Mouse (Mus musculus) adrenal gland, adult (tissue): ENCODE measurements around the gene Frs2.
"Not testable (repeated sequence)": the region's sequence is repeated elsewhere in the genome, so short reads cannot be mapped to it uniquely, and the experiment has no call there.

Experiments
- DNase-seq, 2 experiments: peaks; one replicate each; pipeline ENCODE4 v3.0.0; 2022 to 2023; ENCODE audit warnings: low spot score in 1 of 2; ENCODE audit not compliant: inconsistent age in 2 of 2

The Frs2 gene

GRCm38 (mm10) chr10:117147463-117148360 lies 622 bp downstream of the Frs2 start:
- DNase-seq = peak in 1 of 2 experiments; percentile 80

DNA sequence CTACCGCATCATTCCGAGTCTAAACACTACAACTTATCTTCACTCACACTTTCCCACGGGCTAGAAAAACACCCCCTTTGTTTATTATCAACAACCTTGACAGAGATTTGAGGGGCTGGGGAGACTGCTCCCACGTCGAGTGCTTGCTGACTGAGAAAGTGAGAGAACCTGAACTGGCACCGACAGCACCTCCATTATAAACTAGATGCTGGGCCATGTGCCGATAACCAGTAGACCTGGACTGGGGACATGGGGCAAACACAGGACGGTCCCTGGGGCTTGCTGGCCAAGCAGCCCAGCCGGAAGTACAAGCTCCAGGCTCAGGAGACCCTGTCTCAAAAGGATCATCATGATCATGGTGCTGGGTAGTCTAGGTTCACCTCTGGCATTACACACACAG lies 1.9 kb downstream of the Frs2 start:
- peak in 1 of 2 experiments; percentile 56 for DNase-seq

DNA sequence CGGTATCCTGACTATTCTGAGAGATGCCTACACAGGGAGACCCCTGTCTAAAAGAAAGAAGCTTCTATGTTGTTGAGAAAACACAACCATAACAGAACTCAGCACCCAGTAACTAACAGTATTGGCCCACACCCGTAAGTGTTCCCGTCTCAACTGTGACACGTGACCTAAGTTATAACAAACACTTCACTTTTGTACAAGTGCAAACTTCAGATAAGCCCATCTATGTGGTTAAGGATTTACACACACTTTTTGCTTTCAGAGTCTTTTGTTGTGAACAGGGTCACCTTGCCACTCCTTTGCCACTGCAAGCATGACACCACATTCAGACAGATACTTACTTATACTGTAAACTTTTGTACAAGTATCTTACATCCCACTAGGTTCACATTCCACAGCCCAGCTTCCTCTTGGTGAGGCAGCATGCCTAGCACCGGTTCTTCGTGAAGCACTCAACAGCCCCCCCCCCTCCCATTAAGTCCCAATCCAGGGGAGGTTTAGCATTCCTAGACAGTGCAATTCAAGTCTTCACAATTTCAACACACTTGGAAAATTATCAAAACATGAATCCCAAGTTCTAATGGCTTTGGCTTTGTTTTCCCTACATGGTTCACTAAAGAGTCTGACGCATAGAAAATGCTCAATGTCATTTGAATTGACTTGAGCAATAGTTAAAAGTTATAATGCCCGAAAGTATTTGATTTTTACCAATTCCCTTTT lies 2.6 kb downstream of the Frs2 start:
- DNase-seq = peak in 1 of 2 experiments; percentile 58

DNA sequence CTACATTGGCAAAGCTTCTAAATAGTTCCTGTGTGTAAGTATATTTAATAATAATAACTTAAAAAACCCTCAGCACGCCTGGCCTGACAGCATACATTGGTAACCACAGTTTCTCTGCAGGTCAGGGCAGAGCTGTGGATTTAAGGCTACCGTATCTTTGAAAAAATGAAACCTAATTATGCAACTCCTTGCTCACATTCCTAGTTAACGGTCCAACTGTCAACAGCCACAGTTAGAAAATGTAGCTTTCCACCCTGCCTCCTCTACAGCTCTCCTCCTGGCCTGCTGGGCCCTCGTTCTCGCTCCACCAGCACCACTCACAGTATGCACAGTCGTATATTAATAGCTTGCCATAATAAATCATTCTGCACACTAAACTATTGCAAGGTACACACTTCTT lies 3.7 kb downstream of the Frs2 start:
- peak in 1 of 2 experiments; percentile 66 for DNase-seq

DNA sequence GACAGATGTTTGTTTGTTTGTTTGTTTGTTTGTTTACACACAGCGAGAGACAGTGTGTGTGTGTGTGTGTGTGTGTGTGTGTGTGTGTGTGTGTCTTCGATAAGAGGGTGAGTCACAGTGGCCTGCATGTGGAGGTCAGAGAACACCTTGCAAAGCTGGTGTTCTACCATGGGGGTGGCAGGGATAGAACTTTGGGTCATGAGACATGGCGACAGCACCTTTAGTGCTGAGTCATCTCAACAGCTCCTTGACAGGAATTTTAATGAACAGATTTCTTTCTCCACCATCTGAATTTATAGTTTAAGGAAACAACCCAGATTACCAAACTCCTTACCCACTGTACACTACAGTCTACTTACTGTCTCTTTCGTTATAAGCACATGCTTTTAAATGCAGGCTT lies 4.3 kb downstream of the Frs2 start:
- no peak for DNase-seq

DNA sequence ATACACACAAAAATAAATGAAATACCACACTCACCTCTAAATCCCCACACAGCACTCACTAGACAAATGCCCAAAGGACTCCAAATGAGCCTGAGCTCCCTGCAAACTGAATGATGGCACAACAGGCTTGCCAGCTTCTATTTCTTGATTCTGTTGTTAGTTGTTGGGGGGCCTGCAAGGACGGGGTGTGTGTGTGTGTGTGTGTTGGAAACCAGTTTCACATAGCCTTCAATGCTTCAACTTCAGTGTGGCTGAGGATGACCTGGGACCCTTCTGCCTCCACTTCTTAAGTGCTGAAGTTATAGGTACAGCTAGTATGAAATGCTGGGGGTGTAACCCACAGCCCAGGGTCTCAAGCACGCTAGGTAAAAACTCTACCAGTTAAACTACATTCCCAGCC lies 5.0 kb downstream of the Frs2 start:
- no peak for DNase-seq

DNA sequence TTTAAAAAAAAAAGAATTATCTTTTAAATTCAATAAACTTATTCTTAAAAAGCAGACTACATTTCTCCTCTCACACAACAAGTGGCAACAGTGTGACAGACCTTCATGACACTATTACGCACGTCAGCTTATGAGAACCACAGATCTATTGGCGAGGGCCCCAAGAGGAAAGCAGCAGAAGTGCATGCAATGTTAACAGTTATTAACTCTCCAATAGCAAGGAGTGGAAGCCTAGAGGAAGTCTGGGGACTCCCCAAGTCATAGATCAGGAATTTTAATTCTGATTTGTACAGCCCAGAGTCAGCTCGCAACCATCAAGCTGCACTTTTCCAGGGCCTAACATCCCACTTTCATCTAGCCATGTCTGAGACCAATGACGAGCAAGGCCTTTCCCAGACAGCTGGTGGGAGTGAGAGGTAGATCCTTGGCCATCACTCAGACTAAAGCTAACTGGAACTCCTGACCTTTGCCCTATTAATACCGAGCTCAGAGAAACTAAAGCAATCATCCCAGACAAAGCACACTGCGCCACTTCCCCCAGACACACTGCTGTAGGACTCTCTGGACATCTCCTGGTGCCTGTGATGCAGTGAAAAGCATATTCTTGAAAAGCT lies 6.3 kb downstream of the Frs2 start:
- DNase-seq = peak in 1 of 2 experiments; percentile 38

GRCm38 (mm10) chr10:117131506-117131905 lies 16.8 kb downstream of the Frs2 start:
- not testable (repeated sequence) for DNase-seq

DNA sequence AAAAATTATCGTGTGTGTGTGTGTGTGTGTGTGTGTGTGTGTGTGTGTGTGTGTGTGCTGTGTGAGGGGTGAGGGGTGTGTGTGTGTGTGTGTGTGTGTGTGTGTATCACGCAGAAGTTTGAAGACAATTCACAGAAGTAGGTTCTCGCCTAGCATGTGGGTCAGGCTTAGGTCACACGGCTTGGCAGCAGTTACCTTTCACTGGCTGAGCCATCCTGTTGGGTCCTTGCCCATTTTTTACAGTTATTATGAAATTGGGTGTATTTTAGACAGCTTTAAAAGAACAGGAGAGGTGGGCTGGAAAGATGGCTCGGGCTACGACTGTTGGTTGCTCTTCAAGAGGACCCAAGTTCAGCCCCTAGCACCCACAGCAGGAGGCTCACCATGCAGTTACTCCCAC lies 18.3 kb downstream of the Frs2 start:
- DNase-seq = peak; percentile 76 to 93

GRCm38 (mm10) chr10:117128693-117129092 lies 19.6 kb downstream of the Frs2 start:
- no peak for DNase-seq

- DNase-seq = no peak
These were observed 20.9 kb downstream of the Frs2 start for GRCm38 (mm10) chr10:117127480-117127879.

DNA sequence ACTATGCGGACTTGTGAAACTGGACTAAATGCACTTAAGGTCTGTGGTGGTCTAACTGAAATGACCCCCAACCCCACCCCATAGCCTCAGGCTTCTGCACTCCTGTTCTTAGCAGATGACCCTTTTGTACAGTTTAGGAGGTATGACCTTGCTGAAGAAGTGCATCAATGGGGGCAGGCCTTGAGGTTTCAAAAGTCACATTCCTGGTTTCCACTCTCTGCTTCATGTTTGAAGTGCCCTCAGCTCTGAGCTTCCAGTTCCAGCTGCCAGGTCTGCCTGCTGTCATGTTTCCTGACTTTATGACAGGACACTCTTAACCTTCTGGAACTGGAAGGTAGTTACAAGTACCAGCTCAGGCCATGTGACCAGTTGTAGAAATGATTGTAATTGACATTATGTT lies 21.6 kb downstream of the Frs2 start:
- peak; percentile 41 to 72 for DNase-seq

DNA sequence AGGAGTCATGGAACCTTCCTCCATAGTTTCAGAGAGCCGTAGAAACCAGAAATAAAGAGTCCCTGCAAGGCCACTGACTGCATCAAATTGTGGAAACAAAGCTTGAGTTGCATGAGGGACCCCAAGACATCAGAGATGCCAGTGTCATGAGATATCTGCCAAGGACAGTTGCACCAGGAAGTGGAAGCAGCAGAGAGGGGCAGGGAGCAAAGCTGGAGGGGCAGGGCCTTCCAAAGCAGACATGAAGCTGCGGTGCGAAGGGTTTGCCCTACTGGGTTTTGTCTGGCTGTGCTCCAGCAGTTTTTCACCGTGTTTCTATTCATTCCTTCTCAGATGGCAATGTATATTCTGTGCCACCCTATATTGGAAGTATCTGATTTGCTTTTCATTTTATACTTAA lies 22.1 kb downstream of the Frs2 start:
- peak in 1 of 2 experiments; percentile 74 for DNase-seq

DNA sequence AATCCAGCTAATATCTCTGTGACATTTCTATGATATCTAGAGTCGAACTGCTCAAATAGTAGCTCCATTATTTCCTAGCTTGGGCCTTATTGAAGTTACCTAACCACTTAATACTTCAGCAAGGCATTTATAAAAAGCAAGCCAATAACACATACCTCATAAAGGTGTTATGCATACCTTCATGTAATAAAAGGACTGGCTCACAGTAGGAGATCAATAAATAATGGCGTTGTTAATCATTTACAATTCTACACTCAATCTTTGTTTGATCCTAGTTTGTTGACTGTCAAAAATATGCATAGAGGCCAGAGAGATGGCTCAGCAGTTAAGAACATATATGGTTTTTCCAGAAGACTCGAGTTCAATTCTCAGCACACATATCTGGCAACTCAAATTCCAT lies 26.9 kb downstream of the Frs2 start:
- DNase-seq = no peak

DNA sequence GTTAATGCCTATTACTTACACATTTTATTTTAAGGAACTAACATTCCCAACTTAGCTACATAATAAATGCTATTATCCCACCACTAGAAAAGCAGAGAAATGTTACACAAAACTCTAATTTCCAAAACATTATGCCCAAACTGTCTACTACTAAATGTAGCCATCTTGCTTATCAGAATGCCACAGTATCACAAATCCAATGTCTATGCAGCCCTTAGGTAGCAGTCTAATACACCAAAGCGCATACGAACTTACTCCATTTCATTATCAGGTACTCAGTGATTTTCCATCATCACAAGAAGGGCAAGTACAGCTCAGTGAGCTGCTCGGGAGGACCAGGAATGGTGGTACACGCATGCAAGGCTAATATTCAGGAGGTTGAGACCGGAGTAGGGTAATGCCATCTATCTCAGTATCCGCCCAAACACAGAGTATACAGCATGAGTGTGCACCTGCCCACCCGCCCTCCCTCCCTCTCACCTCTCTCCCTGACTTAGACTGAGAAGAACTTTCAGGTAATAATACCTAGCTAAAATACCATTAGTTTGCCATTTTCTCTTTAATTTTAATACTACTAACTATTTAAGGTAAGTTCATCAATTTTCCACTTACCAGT lies 28.2 kb downstream of the Frs2 start:
- DNase-seq = no peak

- no peak for DNase-seq
These were observed 28.8 kb downstream of the Frs2 start for GRCm38 (mm10) chr10:117119531-117119930.

DNA sequence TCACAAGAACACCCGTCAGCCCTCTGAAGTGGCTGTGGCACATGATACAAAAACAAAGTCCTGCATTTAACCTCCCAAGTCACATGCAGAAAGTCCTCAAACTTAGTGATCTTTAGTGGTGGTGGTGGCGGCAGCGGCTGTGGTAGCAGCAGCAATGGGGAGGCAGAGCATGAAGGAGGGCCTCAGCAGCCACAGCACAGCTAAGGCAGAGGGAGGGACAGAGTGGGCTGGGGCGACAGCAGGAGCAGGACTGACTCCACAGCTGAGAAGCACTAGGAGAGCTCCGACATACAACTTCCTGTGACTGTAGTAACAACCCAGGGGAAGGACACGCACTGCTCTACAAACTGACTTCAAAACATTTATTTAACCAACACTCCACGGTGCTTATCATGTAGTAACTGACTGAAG lies 29.9 kb downstream of the Frs2 start:
- DNase-seq = no peak

DNA sequence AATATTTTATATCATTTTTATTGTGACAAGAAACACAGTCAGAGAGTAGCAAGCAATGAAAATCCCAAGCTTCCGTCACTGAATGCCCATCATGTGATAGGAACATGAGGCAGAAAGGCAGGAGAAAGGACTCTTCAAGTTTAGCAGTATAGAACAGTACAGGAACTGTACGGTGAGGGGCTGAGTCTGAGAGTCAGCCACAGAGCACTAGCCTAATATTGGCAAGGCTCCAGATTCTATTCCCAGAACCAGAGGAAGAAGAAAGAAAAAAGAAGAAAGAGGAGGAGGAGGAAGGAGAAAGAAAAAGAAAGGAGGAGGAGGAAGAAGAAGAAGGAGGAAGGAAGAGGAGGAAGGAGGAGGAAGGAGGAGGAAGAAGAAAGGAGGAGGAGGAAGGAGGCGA lies 32.7 kb downstream of the Frs2 start:
- no peak for DNase-seq

DNA sequence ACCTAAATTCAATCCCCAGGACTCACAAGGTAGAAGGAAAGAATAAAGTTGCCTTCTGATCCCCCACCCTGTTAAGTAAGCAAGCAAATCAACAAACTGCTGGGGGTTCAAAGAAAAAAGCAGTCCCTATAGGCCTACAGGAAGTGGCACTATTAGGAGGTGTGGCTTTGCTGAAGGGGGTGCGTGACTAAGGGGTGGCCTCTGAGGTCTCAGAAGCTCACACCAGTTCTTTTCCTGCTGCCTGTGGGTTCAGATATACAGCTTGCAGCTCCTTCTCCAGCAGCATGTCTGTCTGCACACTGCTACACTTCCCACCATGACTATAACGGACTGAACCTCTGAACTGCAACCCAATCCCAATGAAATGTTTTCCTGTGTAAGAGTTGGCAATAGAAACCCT lies 35.8 kb downstream of the Frs2 start:
- no peak for DNase-seq

DNA sequence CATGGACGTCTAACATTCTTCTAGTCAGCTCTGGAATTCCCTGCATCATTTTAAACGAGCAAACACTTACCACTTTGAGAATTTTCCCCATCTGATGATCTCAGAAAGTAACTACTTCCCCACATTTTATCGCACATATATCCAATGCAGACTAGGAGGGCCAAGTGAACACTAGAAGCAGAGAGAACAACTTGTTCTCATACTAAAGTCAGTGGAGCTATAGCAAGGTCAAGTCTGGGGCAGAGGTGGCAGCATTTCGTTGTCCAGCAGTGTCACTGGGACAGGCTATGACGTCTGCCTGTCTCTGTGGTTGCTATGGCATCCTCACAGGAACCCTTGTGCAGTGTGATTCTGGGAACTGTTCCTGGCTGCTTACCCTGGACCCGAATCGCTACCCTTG lies 36.9 kb downstream of the Frs2 start:
- peak; percentile 59 to 64 for DNase-seq

DNA sequence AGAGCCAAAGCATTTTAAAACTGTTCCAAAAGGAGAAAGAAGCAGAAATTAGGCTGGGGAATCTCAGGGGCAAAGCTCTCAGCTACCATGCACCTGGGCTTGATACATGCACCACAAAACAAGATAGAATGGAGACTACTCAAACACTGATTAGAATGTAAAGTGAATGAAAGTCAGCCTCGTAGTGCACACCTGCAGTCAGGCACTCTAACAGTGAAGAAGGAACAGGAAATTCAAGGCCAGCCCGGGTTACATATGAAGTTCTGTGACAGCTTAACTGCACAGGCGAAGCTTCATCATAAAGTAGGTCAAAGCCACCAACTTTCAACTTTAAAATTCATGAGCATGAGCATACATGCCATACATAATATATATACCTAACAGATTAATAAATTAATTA lies 38.1 kb downstream of the Frs2 start:
- DNase-seq = no peak
